ENCODE assay signal across 12 mouse cellular contexts in genomic region chr17:46296601-46297000, GRCm38 (mm10). TPM values are rescaled to one million over a fixed set of nuclear protein-coding genes. Genes with fewer than 3 reads are reported as not detected.
DNase-seq lines count a peak whose midpoint lies in the region; ATAC-seq and TF ChIP-seq lines count a peak whose summit lies in the region.
"Had no signal": no experiment of that assay in that cellular context is flagged by ENCODE, and none has a peak within 500 bp of the region (broad histone marks: within the 10 kb centered on the region; RNA-seq: fewer than 3 reads in every experiment).

No protein-coding gene starts in this region.

- TF ChIP-seq POLR2A in thymus, adult 2 months (IDR thresholded peaks at IDR 0.05; ENCODE audit: control insufficient read depth, extremely low read depth, insufficient read depth, low read length, poor library complexity), result no peak

- no peaks in the 10 kb centered on the region for H3K9me3 ChIP-seq in heart, embryonic 11.5 days (replicated peaks; ENCODE audit: control insufficient read depth, low read length)
- no peaks in the 10 kb centered on the region for H3K9me3 ChIP-seq in neural tube, embryonic 13.5 days
- H3K9me3 ChIP-seq in hindbrain, embryonic 16.5 days (ENCODE audit: control insufficient read depth, low read length), result no peaks in the 10 kb centered on the region
- H3K9me3 ChIP-seq: limb, embryonic 12.5 days had no signal

- WGBS in heart, embryonic 11.5 days (ENCODE audit: insufficient replicate concordance), result 42% methylated on average over 6 of the region's 6 CpGs
- WGBS in neural tube, embryonic 13.5 days, result 49% methylated on average over 6 of the region's 6 CpGs
- WGBS in hindbrain, embryonic 16.5 days, result 47% methylated on average over 6 of the region's 6 CpGs
- WGBS in thymus, adult 2 months, result 9% methylated on average over 6 of the region's 6 CpGs

- H3K4me3 ChIP-seq in heart, embryonic 11.5 days (ENCODE audit: low read depth, low read length), result no peak overlapping the region; the same call in 1 of the 2 replicates
- peak overlapping the region; percentile 70 for H3K4me3 ChIP-seq in neural tube, embryonic 13.5 days
- peak overlapping the region; percentile 87 for H3K4me3 ChIP-seq in hindbrain, embryonic 16.5 days (ENCODE audit: low read length)
- no peak overlapping the region for H3K4me3 ChIP-seq in thymus, adult 2 months (ENCODE audit: control insufficient read depth, insufficient read depth, low read length)

- H3K4me2 ChIP-seq in heart, embryonic 11.5 days, result 0 out of 2 replicates have a peak overlapping the region, but pooled peaks have one; percentile 100
- peak overlapping the region; percentile 97 for H3K4me2 ChIP-seq in neural tube, embryonic 13.5 days
- H3K4me2 ChIP-seq in hindbrain, embryonic 16.5 days (ENCODE audit: low read length), result peak overlapping the region; percentile 92

- peaks cover 7% of the 10 kb centered on the region for H3K4me1 ChIP-seq in heart, embryonic 11.5 days (ENCODE audit: control insufficient read depth, insufficient read depth, low read length)
- peaks cover 19% of the 10 kb centered on the region for H3K4me1 ChIP-seq in neural tube, embryonic 13.5 days (replicated peaks)
- peaks cover 7% of the 10 kb centered on the region for H3K4me1 ChIP-seq in hindbrain, embryonic 16.5 days (ENCODE audit: control insufficient read depth, insufficient read depth, low read depth, low read length)
- H3K4me1 ChIP-seq in thymus, adult 2 months (replicated peaks; ENCODE audit: control insufficient read depth, insufficient read depth, low read length), result peaks cover 13% of the 10 kb centered on the region

- no peak overlapping the region for H3K27ac ChIP-seq in heart, embryonic 11.5 days (ENCODE audit: low read depth, low read length)
- H3K27ac ChIP-seq in neural tube, embryonic 13.5 days (replicated peaks), result no peak overlapping the region; the same call in 1 of the 2 replicates
- no peak overlapping the region for H3K27ac ChIP-seq in hindbrain, embryonic 16.5 days (ENCODE audit: low read depth, low read length)
- no peak overlapping the region for H3K27ac ChIP-seq in thymus, adult 2 months (ENCODE audit: control insufficient read depth, insufficient read depth, low read length)
- H3K27ac ChIP-seq: gastrocnemius, adult 2 months; limb, embryonic 12.5 days had no signal

- H3K9ac ChIP-seq in heart, embryonic 11.5 days (ENCODE audit: low read depth, low read length), result no peak overlapping the region
- H3K9ac ChIP-seq in neural tube, embryonic 13.5 days, result no peak overlapping the region
- H3K9ac ChIP-seq in hindbrain, embryonic 16.5 days (ENCODE audit: low read depth, low read length), result peak overlapping the region; percentile 93

- DNase-seq in heart, adult 8-10 months (ENCODE audit: low spot score), result no peak
- DNase-seq in neural tube, embryonic 10.5 days (ENCODE audit: extremely low spot score, low spot score), result no peak
- no peak for DNase-seq in Muller cell, postnatal 12 days (ENCODE audit: inconsistent ontology term)
- DNase-seq in thymus, adult 2 months, result no peak
- DNase-seq: cerebellum, adult 8-10 months; lung, postnatal 10 days had no signal

- TF ChIP-seq CTCF in thymus, adult 2 months (IDR thresholded peaks at IDR 0.05; ENCODE audit: borderline replicate concordance, control insufficient read depth, extremely low read depth, insufficient read depth, low read length, poor library complexity), result no peak

- peaks cover 65% of the 10 kb centered on the region for H3K27me3 ChIP-seq in heart, embryonic 11.5 days (ENCODE audit: control insufficient read depth, insufficient read depth, low read length)
- H3K27me3 ChIP-seq in neural tube, embryonic 13.5 days, result peaks cover 71% of the 10 kb centered on the region
- H3K27me3 ChIP-seq in hindbrain, embryonic 16.5 days (replicated peaks; ENCODE audit: control insufficient read depth, insufficient read depth, low read length), result peaks cover 16% of the 10 kb centered on the region
- H3K27me3 ChIP-seq in thymus, adult 2 months (ENCODE audit: control insufficient read depth, insufficient read depth, low read length), result peaks cover 12% of the 10 kb centered on the region; the same call in 1 of the 2 replicates

- no peak for ATAC-seq in heart, embryonic 11.5 days (replicated peaks; ENCODE audit: insufficient number of reproducible peaks, low FRiP score, low TSS enrichment)
- no peak for ATAC-seq in neural tube, embryonic 13.5 days (ENCODE audit: low read depth)
- no peak for ATAC-seq in hindbrain, embryonic 16.5 days
- no peak for ATAC-seq in inflammation-experienced regulatory T-cells, adult 6 months

- H3K36me3 ChIP-seq in heart, embryonic 11.5 days (ENCODE audit: control insufficient read depth, insufficient read depth, low read length), result no peaks in the 10 kb centered on the region
- no peaks in the 10 kb centered on the region for H3K36me3 ChIP-seq in neural tube, embryonic 13.5 days
- peaks cover 1% of the 10 kb centered on the region; the same call in 1 of the 2 replicates for H3K36me3 ChIP-seq in hindbrain, embryonic 16.5 days (ENCODE audit: control insufficient read depth, insufficient read depth, low read length)
- no peaks in the 10 kb centered on the region for H3K36me3 ChIP-seq in thymus, adult 2 months (ENCODE audit: control insufficient read depth, insufficient read depth, low read length)
- H3K36me3 ChIP-seq: limb, embryonic 12.5 days had no signal

RNA-seq across cellular contexts. Expression of gene Dlk2, which starts 0.6 kb away (rescaled TPM):
- 0.27 TPM in 1 of 2 replicates, not detected in the other for polyA plus RNA-seq in heart, embryonic 11.5 days (2014; fragmentation: Nextera tagmentation; extraction: Ambion mirVana)
- total RNA-seq in heart, adult 8-10 months (2022), result under 1 TPM in 2 of 4 experiments, not detected in 2; 0.14 to 0.53 TPM
- polyA plus RNA-seq in neural tube, embryonic 13.5 days (2015; fragmentation: Nextera tagmentation; extraction: Ambion mirVana), result 9.0 and 9.6 TPM in 2 replicates
- 25.3 and 26.8 TPM in 2 replicates for polyA plus RNA-seq in hindbrain, embryonic 16.5 days (2015; fragmentation: Nextera tagmentation; extraction: Ambion mirVana)
- not detected for polyA plus RNA-seq in inflammation-experienced regulatory T-cells, adult 6 months (2017; shearing (Covaris generic))
- polyA plus RNA-seq in thymus, adult 2 months (2012; rRNA removed), result 8.5 and 11.3 TPM in 2 replicates
- total RNA-seq: gastrocnemius, adult 2 months had no signal

RNA-seq across cellular contexts. Expression of gene Tjap1, which starts 13.8 kb away (rescaled TPM):
- polyA plus RNA-seq in heart, embryonic 11.5 days (2014; fragmentation: Nextera tagmentation; extraction: Ambion mirVana), result 36.8 and 37.0 TPM in 2 replicates
- 10 to 100 TPM; 26.0 to 39.5 (median 35.6) TPM for total RNA-seq in heart, adult 8-10 months (2022)
- 35.7 and 36.7 TPM in 2 replicates for polyA plus RNA-seq in neural tube, embryonic 13.5 days (2015; fragmentation: Nextera tagmentation; extraction: Ambion mirVana)
- 26.7 and 32.1 TPM in 2 replicates for polyA plus RNA-seq in hindbrain, embryonic 16.5 days (2015; fragmentation: Nextera tagmentation; extraction: Ambion mirVana)
- polyA plus RNA-seq in inflammation-experienced regulatory T-cells, adult 6 months (2017; shearing (Covaris generic)), result 10 to 100 TPM; 16.2 to 20.0 (median 19.1) TPM
- 98.7 and 106 TPM in 2 replicates for polyA plus RNA-seq in thymus, adult 2 months (2012; rRNA removed)

RNA-seq across cellular contexts. Expression of gene Abcc10, which starts 31.6 kb away (rescaled TPM):
- polyA plus RNA-seq in heart, embryonic 11.5 days (2014; fragmentation: Nextera tagmentation; extraction: Ambion mirVana), result 3.4 and 4.3 TPM in 2 replicates
- 1 to 10 TPM; 3.2 to 5.2 (median 4.1) TPM for total RNA-seq in heart, adult 8-10 months (2022)
- polyA plus RNA-seq in neural tube, embryonic 13.5 days (2015; fragmentation: Nextera tagmentation; extraction: Ambion mirVana), result 8.1 and 9.2 TPM in 2 replicates
- 9.2 and 9.3 TPM in 2 replicates for polyA plus RNA-seq in hindbrain, embryonic 16.5 days (2015; fragmentation: Nextera tagmentation; extraction: Ambion mirVana)
- polyA plus RNA-seq in inflammation-experienced regulatory T-cells, adult 6 months (2017; shearing (Covaris generic)), result 1 to 10 TPM; 1.8 to 3.9 (median 2.8) TPM
- 31.8 and 33.4 TPM in 2 replicates for polyA plus RNA-seq in thymus, adult 2 months (2012; rRNA removed)

RNA-seq across cellular contexts. Expression of gene Lrrc73, which starts 43.3 kb away (rescaled TPM):
- 0.70 and 0.79 TPM in 2 replicates for polyA plus RNA-seq in heart, embryonic 11.5 days (2014; fragmentation: Nextera tagmentation; extraction: Ambion mirVana)
- total RNA-seq in heart, adult 8-10 months (2022), result under 1 TPM in 2 of 4 experiments, not detected in 2; 0.12 to 0.14 TPM
- 5.2 and 5.8 TPM in 2 replicates for polyA plus RNA-seq in neural tube, embryonic 13.5 days (2015; fragmentation: Nextera tagmentation; extraction: Ambion mirVana)
- 19.1 and 23.8 TPM in 2 replicates for polyA plus RNA-seq in hindbrain, embryonic 16.5 days (2015; fragmentation: Nextera tagmentation; extraction: Ambion mirVana)
- polyA plus RNA-seq in inflammation-experienced regulatory T-cells, adult 6 months (2017; shearing (Covaris generic)), result under 1 TPM in 1 of 3 experiments, not detected in 2; 0.28 TPM
- 4.2 and 5.3 TPM in 2 replicates for polyA plus RNA-seq in thymus, adult 2 months (2012; rRNA removed)

RNA-seq across cellular contexts. Expression of gene Yipf3, which starts 48.7 kb away (rescaled TPM):
- 77.8 and 83.0 TPM in 2 replicates for polyA plus RNA-seq in heart, embryonic 11.5 days (2014; fragmentation: Nextera tagmentation; extraction: Ambion mirVana)
- 10 to 100 TPM; 82.2 to 91.1 (median 85.5) TPM for total RNA-seq in heart, adult 8-10 months (2022)
- 81.9 and 83.1 TPM in 2 replicates for polyA plus RNA-seq in neural tube, embryonic 13.5 days (2015; fragmentation: Nextera tagmentation; extraction: Ambion mirVana)
- 101 and 105 TPM in 2 replicates for polyA plus RNA-seq in hindbrain, embryonic 16.5 days (2015; fragmentation: Nextera tagmentation; extraction: Ambion mirVana)
- polyA plus RNA-seq in inflammation-experienced regulatory T-cells, adult 6 months (2017; shearing (Covaris generic)), result 10 to 100 TPM; 44.2 to 58.7 (median 47.1) TPM
- polyA plus RNA-seq in thymus, adult 2 months (2012; rRNA removed), result 250 and 292 TPM in 2 replicates

Comparison
In these comparisons a context has a peak if more than half of its experiments do, and no peak if none do; other contexts are left out.
1. H3K4me3 ChIP-seq: peak in neural tube, embryonic 13.5 days (single experiment) and hindbrain, embryonic 16.5 days (single experiment); none in heart, embryonic 11.5 days (single experiment) and thymus, adult 2 months (single experiment).
2. Peak in every context shown above with its lines, with median percentiles within 50 percentile points of each other: H3K4me2 ChIP-seq.